Mouse (Mus musculus) MEL (cell line): ENCODE results near the gene Catsper1.
A peak's percentile ranks its signal among the peaks of the same experiment; 100 is the strongest.

Source experiments
- CTCF ChIP-seq, 3 experiments: IDR thresholded peaks in 2 of 3; conservative IDR thresholded peaks in 1 of 3; 2 replicates each; pipeline ENCODE4 v1.5.1; 2011 to 2012; ENCODE audit warnings: low read length in 3 of 3, low read depth in 2 of 3, mild to moderate bottlenecking in 2 of 3, improper control_type of control experiment in 1 of 3, inconsistent platforms in 1 of 3, mixed read lengths in 1 of 3, moderate library complexity in 1 of 3; ENCODE audit not compliant: control insufficient read depth in 1 of 3, insufficient read depth in 1 of 3, poor library complexity in 1 of 3, severe bottlenecking in 1 of 3
- EP300 ChIP-seq, 2 experiments: IDR thresholded peaks; 2 replicates each; pipeline ENCODE4 v1.6.1; 2011; ENCODE audit warnings: improper control_type of control experiment in 2 of 2, low read length in 2 of 2, low read depth in 1 of 2, mild to moderate bottlenecking in 1 of 2
- MAFK ChIP-seq: IDR thresholded peaks from 2 replicates; pipeline ENCODE4 v1.6.1; 2011; ENCODE audit warnings: low read depth, mild to moderate bottlenecking, low read length, improper control_type of control experiment, borderline replicate concordance
- MAZ ChIP-seq: IDR thresholded peaks from 2 replicates; pipeline ENCODE4 v1.6.1; 2012; ENCODE audit warnings: low read depth, mild to moderate bottlenecking, inconsistent platforms, low read length, improper control_type of control experiment
- POLR2A ChIP-seq, 2 experiments: IDR thresholded peaks; 2 replicates each; pipeline ENCODE4 v1.6.1; 2011 to 2012; ENCODE audit warnings: low read length in 2 of 2, mild to moderate bottlenecking in 2 of 2, control low read depth in 1 of 2, improper control_type of control experiment in 1 of 2, low read depth in 1 of 2, moderate library complexity in 1 of 2; ENCODE audit not compliant: control insufficient read depth in 1 of 2, insufficient read depth in 1 of 2, poor library complexity in 1 of 2
- RAD21 ChIP-seq: IDR thresholded peaks from 2 replicates; pipeline ENCODE4 v1.6.1; 2011; ENCODE audit warnings: mild to moderate bottlenecking, low read depth, low read length, improper control_type of control experiment
- SIN3A ChIP-seq: IDR thresholded peaks from 2 replicates; pipeline ENCODE4 v1.6.1; 2012; ENCODE audit warnings: low read length, improper control_type of control experiment, inconsistent platforms

DNA sequence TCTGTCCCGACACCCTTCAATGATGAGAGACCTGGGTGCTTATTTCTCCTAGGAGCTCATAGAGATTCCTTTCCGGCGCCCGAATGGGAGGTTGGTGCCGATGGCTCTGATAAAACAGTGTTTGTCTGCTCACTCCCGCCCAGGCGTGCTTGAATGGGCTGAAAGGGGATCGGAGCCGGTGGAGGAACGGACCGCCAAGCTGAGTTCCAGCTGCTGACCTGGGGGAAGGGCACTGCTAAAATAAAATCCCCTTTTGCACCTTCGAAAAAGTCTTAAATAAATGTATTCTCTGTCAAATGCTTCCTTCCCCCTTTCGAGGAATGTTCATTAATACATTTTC, 39.8 kb upstream of the Catsper1 start:
- TF ChIP-seq SIN3A (no peak; the same call in 1 of the 2 replicates), MAZ (no peak), RAD21 (no peak), POLR2A (IDR thresholded peaks at IDR 0.05; ENCODE audit: control insufficient read depth in 1 of 2, insufficient read depth in 1 of 2, low read depth in 1 of 2, low read length in 2 of 2, poor library complexity in 1 of 2) (peak in 1 of 2 experiments; percentile 8; a peak in 1 of 4 replicates), CTCF (IDR thresholded peaks at IDR 0.05 in 2 of 3, conservative IDR thresholded peaks at IDR 0.05 in 1 of 3; ENCODE audit: control insufficient read depth in 1 of 3, insufficient read depth in 1 of 3, low read depth in 2 of 3, low read length in 3 of 3, poor library complexity in 1 of 3, severe bottlenecking in 1 of 3) (no peak), EP300 (IDR thresholded peaks at IDR 0.05; ENCODE audit: low read depth in 1 of 2, low read length in 2 of 2) (no peak), MAFK (no peak)
